Mouse (Mus musculus): ENCODE data around the gene Gfap.

Gfap gene

DNA sequence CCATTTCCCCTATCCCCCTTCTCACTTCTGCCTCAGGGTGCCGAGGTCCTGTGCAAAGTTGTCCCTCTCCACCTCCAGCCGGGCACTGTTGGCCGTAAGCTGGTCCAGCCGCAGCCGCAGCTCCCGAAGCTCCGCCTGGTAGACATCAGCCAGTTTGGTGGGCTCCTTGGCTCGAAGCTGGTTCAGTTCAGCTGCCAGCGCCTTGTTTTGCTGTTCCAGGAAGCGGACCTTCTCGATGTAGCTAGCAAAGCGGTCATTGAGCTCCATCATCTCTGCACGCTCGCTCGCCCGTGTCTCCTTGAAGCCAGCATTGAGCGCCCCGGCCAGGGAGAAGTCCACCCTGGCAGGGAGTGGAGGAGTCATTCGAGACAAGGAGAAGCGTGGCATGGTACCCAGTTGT, 4.1 kb downstream of the Gfap start:
- no peak for DNase-seq (ENCODE audit: low read depth, low spot score)

DNA sequence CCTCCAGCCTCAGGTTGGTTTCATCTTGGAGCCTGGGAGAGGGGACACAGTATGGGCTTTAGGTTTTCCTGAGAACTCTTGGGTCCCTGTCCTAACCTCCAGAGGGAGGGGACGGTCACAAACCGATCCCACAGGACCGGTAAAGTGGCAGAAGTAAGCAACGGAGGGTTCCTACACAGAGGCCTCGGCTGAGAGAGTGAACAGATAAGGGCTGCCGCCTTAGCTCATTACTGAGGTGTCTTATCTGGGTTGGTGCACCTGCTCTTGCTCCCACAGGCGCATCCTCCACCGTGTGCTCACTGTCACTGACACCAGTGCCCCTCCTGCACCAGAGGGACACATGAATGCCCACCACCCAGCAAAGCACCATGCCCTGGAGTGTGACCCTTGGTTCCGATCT, 4.9 kb downstream of the Gfap start:
- no peak for DNase-seq (ENCODE audit: low read depth, low spot score)

DNA sequence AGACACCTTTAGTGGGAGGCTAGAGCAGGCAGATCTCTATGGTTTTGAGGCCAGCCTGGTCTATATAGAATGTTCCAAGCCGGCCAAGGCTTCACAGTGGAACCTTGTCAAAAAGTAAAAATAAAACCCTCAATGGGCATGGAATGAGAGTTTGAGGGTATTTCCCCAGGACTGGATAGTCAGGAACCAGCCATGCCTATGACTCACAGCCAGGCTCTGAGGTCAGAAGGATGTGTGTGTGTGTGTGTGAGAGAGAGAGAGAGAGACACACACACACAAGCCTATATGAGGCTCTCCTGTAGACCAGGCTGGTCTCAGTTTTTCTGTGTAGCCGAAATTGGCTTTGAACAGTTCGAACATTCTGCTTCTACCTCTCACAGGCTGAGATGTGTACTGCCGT, 6.0 kb downstream of the Gfap start:
- peak; percentile 81 for DNase-seq (ENCODE audit: low read depth, low spot score)

DNA sequence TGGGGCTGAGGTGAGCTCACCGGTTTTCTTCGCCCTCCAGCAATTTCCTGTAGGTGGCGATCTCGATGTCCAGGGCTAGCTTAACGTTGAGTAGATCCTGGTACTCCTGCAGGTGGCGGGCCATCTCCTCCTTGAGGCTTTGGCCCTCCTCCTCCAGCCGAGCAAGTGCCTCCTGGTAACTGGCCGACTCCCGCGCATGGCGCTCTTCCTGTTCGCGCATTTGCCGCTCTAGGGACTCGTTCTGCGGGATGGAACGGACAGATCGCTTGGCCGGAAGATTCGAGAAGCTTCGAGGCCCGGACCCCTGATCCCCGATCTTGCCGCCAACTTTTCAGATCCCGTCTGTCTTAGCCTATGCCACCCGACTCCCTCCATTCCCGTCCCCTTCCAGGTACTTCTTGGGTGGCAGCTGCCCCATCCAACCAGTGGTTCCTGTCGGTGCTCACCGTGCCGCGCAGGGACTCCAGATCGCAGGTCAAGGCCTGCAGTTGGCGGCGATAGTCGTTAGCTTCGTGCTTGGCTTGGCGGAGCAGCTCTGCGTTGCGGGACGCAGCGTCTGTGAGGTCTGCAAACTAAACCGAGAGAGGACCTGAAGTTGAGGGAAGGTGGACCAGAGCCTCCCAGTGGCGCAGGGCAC, 7.6 kb downstream of the Gfap start:
- DNase-seq (ENCODE audit: low read depth, low spot score) = no peak

DNA sequence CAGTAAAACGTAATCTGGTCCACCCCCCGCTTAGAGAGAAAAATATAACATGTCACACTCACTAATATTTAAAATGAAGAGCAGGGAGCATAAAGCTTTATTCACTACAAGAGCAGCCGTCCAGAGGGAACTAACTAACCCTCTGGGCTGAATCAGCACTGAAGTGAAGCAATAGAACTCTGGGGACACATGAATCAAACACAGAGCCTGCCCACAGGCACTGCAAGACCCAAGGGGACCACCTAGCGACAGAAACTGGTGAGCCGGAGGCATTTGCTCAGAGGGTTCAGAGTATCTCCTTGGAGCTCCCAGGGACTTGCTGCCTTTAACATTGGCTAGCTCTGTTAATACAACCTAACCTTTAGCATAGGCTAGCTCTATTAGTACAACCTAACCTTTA, 10.6 kb downstream of the Gfap start:
- peak; percentile 80 for DNase-seq (ENCODE audit: low read depth, low spot score)

DNA sequence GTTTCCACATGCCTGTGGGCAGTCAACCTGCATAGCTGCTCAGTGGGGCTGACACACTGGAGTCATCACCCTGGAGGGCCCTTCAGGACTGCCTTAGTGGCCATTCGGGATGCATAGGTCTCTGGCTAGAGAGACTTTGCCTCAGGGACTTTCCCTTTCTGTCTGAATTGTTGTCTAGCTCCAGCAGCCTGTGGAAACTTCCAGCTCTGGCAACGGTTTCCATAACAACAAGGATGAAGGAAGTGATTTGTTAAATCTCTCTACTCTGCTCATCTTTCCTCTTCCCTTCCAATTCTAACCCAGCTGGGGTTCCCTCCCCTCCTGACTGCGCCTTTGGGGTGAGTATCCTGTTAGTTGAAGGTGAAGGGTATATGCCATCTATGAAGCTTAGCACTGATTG, 12.6 kb downstream of the Gfap start:
- peak; percentile 53 for DNase-seq (ENCODE audit: low read depth, low spot score)

DNA sequence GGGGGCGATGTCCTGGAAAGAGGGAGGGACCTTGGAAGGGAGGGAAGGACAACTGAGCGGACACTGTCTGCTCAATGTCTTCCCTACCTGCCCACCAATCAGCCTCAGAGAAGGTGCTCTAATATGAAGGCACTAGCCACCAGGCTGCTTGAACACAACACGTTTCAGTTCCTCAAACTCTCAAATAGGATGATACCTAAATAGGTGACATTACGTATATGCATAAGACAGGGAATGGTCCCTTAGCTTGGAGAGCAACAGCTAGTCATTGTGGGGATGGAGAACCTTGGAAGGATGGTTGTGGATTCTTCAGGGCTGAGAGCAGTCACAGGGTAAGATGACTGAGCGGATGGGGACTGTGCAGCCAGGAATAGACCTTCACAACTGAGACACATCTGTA, 13.3 kb downstream of the Gfap start:
- no peak for DNase-seq (ENCODE audit: low read depth, low spot score)

DNA sequence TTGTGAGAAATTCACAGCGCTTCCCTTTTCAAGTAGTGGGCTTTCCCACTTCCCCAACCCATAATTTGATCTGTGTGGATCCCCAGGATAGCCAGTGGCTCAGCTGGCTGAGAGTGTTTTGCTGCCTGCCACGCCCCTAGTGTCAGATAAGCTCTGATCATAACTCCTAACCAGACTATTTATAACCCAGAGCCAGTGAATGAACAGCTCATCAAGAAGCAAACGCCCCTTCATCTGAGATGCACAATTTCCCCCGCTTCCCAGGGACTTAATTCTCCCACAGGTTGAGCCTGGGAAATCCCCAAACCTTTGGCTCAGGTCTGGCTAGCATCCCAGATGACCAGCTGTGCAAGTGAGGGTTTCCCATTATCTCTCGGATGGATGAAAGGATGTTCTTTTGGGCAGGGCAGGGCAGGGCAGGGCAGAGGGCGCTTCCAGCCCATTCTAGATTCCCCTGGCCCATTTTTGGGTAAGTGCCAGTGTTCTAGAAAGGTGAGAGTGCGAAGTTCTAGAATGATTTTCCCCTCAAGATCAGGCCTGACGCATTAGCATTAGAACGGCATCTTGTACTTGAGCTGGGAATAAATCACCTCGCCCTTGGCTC, 16.0 kb downstream of the Gfap start, which contains the start of gene Fam187a:
Fam187a (plus strand) TSS at position 554 of the 604 bp plus-strand sequence.
- peak; percentile 46 for DNase-seq (ENCODE audit: low read depth, low spot score)

DNA sequence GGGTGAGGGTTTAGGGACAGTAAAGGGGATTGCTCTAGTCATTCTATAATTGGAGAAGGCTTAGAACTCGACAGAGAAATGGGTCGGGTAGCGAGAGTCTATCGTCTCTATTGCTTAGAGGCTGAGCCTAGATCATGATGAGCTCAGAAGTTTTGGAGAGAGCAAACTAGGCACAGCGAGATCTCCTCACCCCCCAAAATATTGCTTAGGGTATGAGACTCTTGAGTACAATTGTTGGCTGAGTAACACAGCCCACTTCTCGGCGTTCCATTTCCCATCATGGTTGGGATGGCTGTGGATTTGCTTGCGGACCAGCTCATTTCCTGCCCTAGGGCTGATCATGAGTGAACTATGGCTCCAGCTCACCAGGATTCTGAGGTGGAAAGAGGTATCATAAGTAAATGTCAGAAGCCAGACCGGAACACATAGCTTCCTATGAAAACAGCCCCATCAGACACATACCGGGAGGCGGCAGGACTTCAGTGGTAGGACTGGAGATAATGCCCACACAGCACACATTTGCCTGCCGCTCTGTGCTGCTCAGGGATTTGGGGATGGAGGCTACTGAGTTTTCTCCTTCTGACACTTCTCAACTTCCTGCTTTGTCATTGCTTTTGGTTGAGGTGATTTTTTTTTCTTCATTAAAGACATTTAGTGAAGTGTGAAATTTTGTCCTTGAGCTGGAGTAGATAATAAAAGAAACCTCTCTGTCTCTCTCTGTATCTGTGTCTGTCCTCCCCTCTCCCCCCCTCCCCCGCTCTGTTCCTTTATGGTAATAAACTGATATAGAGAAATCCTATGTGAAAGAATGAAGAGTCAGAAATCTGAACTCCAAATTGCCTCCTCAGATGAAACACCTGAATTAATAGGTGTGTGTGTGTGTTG, 19.2 kb downstream of the Gfap start:
- DNase-seq (ENCODE audit: low read depth, low spot score) = no peak

DNA sequence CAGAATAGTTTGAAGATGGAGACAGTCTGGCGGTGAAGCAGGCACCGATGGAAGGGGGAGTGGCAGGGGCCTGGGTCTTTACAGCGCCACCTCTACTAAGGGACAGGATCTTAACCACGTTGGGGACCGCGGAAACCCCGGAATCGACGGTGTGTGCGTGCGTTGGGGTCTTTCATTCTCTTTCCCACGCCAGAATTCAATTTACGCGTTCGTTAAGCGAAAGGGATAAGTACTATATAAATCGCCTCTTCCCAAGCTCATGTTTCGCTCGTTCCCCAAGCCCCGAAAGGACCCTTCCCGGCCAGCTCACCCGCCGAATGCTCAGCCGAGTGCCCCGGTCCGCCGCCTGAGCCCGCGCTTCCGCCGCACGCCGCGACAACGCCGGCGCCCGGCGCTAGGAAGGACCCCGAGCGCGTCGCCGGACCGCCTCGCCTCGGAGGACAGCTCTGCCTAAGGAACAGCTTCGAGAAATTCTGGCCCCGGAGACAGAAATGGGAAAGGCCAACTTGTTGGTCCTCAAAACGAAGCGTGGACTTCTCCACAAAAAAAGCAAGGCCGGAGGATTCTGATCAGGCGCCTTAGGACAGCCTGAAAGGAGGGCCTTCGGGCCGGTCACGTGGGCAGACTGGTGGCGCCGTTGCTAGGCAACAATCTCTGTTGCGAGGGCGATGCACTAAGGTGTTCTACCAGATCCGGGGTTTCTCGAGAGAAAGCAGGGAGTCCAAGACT, 20.0 kb downstream of the Gfap start, which contains the start of the genes Eftud2 and Ccdc103:
Eftud2 (minus strand) TSS at position 401 of the 729 bp plus-strand sequence.
Ccdc103 (plus strand) TSS at position 620 of the 729 bp plus-strand sequence.
- peak; percentile 95 for DNase-seq (ENCODE audit: low read depth, low spot score)

DNA sequence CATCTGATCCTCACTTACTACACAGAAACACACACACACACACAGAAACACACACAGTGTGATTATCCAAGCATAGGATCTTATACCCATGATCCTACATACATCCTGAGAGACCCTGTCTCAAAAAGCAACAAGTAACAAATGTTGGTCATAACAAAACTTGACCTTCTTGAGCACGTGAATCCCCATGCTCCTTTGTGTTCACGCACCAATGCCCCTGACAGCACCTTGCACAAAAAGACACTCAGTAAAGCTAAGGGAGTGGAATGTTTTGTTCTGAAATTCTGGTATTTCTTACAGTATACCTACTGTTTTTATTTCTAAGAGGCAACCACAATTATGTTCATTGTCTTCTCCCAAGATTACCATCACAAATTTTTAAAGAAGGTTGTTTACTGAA, 21.2 kb downstream of the Gfap start:
- no peak for DNase-seq (ENCODE audit: low read depth, low spot score)

DNA sequence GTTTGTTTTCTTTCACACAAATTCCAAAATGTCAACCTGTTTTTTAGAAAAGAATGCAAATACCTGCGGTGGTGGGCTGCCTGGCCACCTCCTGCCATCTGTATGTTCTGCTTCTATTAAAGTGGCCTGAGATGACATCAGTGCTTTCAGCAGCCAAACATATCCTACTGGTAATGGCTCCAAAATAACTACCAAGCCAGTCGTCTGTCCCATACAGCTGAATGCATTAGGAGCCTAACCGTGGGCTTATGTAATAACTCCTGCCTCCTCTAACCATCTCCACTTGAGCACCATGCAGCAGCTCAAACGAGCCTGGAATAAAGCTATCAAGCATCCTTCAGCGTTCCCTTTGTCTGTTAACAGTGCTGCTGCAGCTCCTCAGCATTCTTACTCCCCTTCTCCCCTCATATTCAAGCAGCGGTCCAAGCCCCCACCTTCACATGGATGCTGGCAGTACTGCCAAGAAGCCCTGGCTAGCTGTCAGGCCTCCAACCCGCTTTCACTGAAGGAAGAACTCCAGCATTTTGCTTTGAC, 25.8 kb downstream of the Gfap start:
- no peak for DNase-seq (ENCODE audit: low read depth, low spot score)

DNA sequence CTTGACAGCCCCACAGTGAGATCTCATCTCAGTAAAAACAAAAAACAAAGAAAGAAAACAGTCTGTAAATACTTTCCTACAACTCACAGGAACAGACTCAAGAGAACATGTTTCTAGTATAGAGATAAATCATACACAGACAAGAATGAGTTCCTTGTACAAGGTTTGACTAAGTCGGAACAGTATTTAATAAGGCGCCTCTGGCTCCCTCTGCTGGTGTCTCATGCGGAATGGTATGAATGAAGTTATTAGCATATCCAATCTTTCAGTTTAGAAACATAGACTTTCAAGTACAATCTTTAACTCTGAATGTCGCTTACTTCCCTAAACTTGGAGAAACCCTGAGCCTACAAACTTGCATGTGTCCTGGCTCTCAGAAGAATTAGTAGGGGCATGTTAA, 36.4 kb downstream of the Gfap start:
- peak; percentile 88 for DNase-seq (ENCODE audit: low read depth, low spot score)

DNA sequence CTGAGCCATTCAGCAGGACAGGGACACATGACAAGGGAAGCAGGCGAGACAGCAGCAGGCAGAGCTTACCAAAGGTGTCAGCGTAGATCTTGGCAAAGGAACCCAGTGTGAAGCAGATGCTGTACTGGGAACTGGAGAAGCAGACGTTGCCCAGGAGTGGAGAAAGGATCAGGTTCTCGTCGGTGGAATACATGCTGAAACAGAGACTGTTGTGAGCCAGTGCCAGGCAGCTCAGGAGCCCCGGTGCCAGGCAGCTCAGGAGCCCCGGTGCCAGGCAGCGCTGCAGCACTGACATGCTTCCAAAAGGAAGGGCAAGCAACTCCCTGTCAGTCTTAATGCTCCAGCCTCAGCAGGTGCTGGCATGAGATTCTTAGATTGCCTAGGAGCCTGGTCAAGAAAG, 40.8 kb downstream of the Gfap start:
- DNase-seq (ENCODE audit: low read depth, low spot score) = no peak

DNA sequence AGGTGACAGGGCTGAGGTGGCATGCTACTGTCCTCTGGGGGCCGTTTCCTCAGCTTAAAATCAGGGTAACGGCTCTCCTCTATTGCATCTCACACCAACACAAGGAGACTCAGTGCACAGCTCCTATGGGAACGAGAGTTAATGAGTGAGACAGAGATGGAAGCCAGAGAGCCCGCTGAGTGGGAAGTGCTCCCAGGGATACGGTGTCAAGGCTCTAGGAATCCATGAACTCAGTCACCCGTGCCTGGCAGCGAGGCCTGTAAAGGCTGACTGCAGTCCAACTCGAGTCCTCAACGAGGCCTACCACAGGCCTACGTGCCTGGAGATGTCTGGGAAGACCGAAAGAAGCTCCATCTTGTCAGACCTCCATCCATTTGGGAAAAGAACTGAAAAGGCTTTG, 41.8 kb downstream of the Gfap start:
- no peak for DNase-seq (ENCODE audit: low read depth, low spot score)

DNA sequence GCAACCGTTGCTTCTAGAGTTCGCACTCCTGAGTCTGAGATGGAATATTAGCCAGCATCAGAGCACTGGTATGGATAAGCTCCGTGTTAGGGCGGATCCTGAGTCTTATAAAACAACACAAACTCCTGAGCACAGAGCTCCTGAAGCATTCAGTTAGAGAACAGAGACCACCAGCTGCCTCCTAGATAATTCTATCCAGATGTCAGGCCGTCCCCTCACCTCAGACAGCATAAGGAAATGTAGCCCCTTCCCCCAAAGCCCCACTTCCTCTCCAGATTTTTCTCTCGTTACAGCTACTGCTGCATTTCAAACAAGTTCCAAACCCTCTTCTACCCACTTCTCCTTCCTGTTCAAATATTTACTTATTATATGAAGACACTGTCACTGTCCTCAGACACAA, 44.8 kb downstream of the Gfap start:
- no peak for DNase-seq (ENCODE audit: low read depth, low spot score)

DNA sequence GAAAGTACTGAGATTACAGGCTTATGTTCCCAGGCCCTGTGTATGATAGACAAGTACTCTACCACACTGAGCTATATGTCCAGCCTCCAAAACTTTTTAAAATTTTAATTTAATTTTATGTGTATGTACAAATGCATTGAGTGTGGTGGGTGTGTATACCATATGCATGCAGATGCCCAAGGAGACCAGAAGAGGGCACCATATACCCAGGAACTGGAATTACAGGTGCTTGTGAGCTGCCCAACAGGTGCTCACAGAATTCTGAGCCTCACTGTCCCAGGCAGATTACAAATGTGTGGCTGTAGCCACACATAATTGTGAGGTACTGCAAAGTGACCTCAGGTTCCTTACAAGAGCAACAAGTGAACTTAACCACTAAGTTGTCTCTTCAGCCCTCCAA, 47.0 kb downstream of the Gfap start:
- DNase-seq (ENCODE audit: low read depth, low spot score) = peak; percentile 24

DNA sequence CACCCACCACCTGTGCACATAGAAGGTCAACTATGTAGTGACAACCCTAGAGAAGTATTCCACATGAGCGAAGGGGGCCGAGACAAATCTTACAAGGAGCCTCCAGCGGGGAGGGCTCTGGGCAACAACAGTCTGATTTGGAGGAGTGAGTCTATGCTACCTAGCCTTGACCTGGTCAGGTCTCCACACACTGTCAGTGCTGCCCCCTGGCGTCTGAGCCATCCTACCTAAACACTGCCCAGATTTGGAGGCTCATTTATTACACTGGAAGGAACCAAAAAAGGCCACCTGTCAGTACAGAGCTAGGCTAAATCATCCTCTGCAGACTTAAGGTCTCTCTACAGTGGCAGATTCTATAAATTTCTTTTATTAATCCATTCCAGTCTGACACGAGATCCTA, 48.8 kb downstream of the Gfap start:
- peak; percentile 72 for DNase-seq (ENCODE audit: low read depth, low spot score)

DNA sequence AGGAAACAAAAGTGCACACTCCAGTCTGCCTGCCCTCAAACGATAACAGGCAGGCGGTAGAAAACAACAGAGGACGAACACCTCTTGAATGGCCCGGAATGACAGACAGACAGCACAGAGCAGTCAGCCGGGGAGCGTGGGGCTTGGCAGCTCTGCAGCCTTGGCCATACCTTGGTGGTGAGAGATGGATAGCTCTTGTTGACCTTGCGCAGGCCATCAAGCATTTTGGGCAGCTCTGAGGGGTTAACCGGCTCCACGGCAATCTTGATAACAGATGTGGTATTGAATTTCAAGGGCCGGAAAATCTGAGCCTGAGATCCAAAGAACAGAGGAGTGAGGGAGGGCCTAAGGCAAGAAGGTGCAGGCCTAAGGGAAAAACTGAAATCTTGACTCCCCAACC, 54.8 kb downstream of the Gfap start:
- no peak for DNase-seq (ENCODE audit: low read depth, low spot score)

DNA sequence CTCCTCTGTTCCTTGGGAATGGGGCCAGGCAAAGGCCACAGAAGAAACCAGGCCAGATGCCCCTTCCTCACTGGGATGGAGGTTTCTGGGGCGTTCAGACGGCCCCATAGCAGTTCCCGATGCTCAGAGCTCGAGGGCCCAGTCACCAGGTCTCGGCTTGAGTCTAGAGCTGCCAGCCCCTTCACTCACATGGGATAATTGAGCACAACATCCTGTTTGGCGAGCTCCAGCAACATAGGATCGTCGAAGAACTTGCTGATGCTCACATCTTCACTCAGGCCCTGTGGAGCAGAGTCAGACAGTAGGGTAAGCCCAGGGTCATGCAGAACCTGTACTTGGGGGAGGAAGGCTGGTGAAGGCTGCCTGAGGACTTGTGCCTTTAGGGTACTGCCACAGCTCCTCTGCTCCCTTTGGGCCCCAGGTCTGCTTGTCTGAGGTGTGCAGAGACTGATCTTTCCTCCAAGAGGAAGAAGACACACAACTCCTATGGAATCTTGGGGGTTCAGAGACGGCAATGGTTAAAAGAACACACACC, 62.0 kb downstream of the Gfap start:
- no peak for DNase-seq (ENCODE audit: low read depth, low spot score)

DNA sequence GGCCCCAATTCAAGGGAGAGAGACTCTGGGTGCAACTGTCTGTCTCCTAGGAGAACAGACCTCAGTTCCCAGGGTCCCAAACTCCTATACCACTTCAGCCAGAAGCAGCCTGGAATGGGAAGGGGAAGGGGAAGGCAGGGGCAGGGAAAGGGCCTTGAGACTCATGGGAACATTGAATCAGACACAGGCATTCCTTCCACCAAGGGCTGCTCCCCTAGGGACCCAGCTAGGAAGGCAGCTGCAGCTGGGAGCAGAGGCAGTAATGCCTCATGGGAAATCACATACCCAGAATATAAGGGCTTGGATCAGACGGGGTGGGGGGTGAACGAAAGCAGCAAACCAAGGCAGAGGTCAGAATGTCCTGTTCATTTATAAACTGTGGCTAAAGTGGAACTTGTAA, 62.6 kb downstream of the Gfap start:
- DNase-seq (ENCODE audit: low read depth, low spot score) = no peak

All from 3T3-L1 (cell line).